ENCODE assay signal across 13 mouse cellular contexts in the genomic region with DNA sequence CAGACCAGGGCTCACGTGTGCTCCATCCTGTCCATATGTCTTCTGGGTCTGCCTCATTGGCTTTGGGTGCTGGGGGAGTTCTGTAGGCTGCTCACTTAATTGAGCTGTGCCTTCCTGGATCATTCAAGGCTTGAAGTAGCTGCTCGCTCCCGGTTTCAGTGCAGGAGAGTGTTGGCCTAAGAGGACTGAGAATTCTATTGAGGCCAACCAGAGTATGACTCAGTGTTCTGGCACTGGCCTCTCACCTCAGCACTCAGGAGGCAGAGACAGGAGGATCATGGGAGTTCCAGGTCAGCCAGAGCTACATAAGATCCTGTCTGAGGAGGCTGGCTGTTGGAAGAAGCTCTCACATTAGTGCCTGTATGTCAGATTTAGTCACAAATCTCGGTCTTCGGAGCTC. TPM values are rescaled to one million over a fixed set of nuclear protein-coding genes. Genes with fewer than 3 reads are reported as not detected.
A peak's percentile ranks its signal among the peaks of the same experiment; 100 is the strongest.
DNase-seq lines count a peak whose midpoint lies in the region.
"Had no signal": no experiment of that assay in that cellular context is flagged by ENCODE, and none has a peak within 500 bp of the region (broad histone marks: within the 10 kb centered on the region; RNA-seq: fewer than 3 reads in every experiment).

No protein-coding gene starts in this region.

- peak; percentile 63 for DNase-seq in adrenal gland, adult 2 months
- no peak for DNase-seq in adrenal gland, postnatal 14 days
- peak; percentile 43 to 64 for DNase-seq in cerebellum, postnatal 25 days
- no peak for DNase-seq in cerebellum, adult 11 months
- peak; percentile 70 for DNase-seq in 3134 (ENCODE audit: extremely low read depth, insufficient read length, low spot score)
- peak; percentile 88 for DNase-seq in brain, adult 2 months (ENCODE audit: low read depth, low spot score)
- no peak for DNase-seq in lung, postnatal 36 days
- DNase-seq: kidney, postnatal 36 days; layer of hippocampus, adult 9-11 months; left cerebral cortex, postnatal 4 days; lung, embryonic 14.5 days; right cerebral cortex, postnatal 14 days; thymus, postnatal 25 days had no signal

RNA-seq across cellular contexts. Expression of gene Pomt1, which starts 18.3 kb away (rescaled TPM):
- 10 to 100 TPM; 32.5 to 40.4 TPM for total RNA-seq in adrenal gland, adult 2 months (2021)
- polyA plus RNA-seq in adrenal gland, adult 2 months (2012; rRNA removed): 42.8 and 49.6 TPM in 2 replicates
- total RNA-seq in adrenal gland, postnatal 14 days (2021): 29.2 and 32.4 TPM in 2 replicates

RNA-seq across cellular contexts. Expression of gene Uck1, which starts 41.8 kb away (rescaled TPM):
- 100 to 1,000 TPM; 116 to 148 TPM for total RNA-seq in adrenal gland, adult 2 months (2021)
- 202 and 249 TPM in 2 replicates for polyA plus RNA-seq in adrenal gland, adult 2 months (2012; rRNA removed)
- 132 and 137 TPM in 2 replicates for total RNA-seq in adrenal gland, postnatal 14 days (2021)

Comparison
In these comparisons a context has a peak if more than half of its experiments do, and no peak if none do; other contexts are left out.
1. DNase-seq: peak in adrenal gland, adult 2 months (single experiment), cerebellum, postnatal 25 days (2 of 2), 3134 (single experiment) and brain, adult 2 months (single experiment); none in adrenal gland, postnatal 14 days (single experiment), cerebellum, adult 11 months (single experiment) and lung, postnatal 36 days (single experiment).